Mouse (Mus musculus) cerebellum, adult 11 months (tissue): ENCODE measurements around the gene Cirbp.
A peak's percentile ranks its signal among the peaks of the same experiment; 100 is the strongest.

Experiments
- DNase-seq: peaks from one replicate; pipeline ENCODE4 v3.0.0; 2022

The Cirbp gene

GRCm38 (mm10) chr10:80165392-80166128 is at the start of gene Cirbp:
Cirbp (plus strand) TSS chr10:80165985.
- DNase-seq: no peak

DNA sequence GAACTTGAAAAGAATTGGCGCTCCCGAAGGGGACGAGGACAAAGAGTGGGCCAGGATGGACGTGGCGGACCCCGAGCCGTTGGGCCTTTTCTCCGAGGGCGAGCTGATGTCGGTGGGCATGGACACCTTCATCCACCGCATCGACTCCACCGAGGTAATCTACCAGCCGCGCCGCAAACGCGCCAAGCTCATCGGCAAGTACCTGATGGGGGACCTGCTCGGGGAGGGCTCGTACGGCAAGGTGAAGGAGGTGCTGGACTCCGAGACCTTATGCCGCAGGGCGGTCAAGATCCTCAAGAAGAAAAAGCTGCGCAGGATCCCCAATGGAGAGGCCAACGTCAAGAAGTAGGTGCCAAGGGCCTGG is 49.2 kb upstream of the Cirbp start:
- no peak for DNase-seq

DNA sequence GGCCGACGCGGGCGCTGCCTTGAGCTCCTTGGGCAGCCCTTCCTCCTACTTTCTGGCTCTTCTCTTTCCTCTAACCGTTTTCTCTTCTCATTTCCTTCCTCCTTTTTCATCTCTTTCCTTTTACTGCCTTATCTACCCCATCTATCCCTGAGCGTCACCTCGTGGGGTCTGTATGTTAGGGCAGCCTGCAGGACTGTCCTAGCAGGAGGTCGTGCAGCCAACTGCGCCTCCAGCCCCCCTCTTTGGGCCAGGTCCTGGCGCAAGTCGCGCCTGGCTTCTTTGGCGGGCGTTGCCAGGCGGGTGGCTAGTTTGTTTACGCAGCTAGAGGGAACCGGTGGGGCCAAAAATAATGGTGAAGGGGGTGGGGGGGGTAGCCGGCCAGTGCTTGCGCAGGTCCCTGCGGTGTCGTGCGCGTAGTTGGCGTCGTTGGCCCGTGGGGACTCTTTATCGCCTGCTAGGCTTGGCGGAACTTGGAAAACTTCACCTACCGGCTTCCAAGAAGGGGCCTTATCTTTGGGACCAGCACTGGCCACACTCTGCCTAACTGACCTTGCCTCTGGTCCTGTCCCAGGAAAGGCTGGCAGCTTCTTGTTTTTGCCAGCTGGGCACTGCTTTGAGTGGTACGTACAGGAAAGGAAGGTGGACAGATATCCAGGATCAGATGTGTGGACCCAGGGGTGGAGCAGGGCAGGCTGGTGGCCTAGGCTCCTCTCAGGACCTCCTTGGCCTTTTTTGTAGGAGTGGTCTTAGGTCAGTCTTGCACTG is 48.7 kb upstream of the Cirbp start:
- no peak for DNase-seq

GRCm38 (mm10) chr10:80117736-80118135 is 48.0 kb upstream of the Cirbp start:
- DNase-seq: no peak

GRCm38 (mm10) chr10:80118552-80118951 is 47.2 kb upstream of the Cirbp start:
- DNase-seq: no peak

DNA sequence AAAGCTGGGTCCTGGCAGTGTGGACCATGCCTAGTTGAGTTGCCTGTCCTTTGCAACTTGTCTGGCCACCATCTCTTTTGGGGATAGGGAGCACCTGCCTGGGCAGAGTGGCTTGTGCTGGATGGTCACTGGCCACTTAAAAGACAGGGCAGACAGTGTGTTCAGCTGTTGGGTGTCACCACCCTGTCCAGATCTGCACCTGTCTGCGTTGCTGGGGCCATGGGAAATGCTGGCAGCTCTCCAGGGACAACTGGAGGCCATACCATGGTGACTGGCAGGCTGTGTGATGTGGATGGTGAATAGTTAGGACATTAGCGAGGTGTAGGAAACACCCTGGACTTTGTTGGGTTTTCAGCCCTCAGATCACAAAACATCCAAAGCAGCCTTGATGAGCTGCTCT is 45.6 kb upstream of the Cirbp start:
- DNase-seq: no peak

DNA sequence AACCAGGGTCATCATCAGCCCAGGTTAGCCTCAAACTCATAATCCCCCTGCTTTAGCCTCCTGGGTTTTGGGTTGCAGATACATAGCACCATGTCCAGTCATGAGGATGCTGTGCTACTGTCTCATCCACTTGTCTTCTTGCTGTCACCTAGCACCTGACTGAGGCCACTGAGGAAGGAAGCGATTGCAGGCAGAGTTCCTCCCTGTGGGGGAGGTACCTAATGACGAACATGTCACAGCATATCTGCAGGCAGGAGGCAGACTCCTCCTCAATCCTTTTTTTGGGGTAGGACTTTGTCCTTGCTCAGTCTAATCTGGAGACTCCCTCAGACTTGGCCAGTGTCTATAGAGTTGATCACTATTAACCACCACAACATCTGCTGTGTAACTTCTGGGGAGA is 44.1 kb upstream of the Cirbp start:
- DNase-seq: no peak

DNA sequence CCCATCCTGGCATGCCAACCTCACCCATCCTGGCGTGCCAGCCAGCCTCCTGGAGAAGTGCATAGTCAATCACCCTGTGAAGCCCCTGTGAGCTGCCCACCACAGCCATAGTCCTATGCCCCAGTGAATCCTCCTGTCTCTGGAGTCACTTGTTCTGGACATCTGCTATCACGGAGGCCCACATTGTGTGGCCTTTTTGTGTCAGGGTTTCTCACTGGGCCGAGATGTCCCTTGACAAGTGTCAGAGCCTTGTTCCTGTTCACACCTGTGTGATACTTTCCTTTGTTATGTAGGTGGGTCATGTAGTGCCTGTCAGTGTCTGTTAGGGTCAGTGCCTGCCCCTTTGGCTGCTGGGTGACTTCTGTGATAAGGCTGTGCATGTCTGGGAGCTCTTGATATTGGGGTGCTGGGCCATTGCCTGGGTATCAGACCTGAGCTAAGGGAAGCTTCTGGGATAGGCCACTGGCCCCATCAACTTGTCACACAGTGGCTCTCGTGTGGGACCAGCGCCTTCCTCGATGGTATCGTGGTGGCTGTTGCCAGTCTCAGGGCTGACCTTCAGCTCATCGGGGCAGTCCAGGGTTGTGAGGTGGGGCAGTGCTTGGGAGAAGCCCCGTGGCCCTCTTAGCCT is 41.7 kb upstream of the Cirbp start:
- no peak for DNase-seq

GRCm38 (mm10) chr10:80127920-80128319 is 37.9 kb upstream of the Cirbp start:
- DNase-seq: no peak

DNA sequence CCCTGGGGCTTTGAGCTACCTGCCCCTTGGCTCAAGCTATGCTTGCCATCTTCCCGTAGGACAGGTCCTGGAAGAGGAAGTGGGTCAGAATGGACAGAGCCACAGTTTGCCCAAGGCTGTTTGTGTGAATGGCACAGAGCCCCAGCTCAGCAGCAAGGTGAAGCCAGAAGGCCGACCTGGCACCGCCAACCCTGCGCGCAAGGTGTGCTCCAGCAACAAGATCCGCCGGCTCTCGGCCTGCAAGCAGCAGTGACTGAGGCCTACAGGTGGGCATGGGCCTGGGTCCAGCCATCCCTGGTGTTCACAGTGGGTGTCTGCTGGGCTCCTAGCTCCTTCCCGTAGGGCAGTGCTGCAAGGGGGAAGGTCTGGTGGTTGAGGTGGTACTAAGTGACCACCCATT is 35.9 kb upstream of the Cirbp start:
- DNase-seq: peak; percentile 76

GRCm38 (mm10) chr10:80130403-80131031 is 35.3 kb upstream of the Cirbp start:
- DNase-seq: no peak

GRCm38 (mm10) chr10:80131316-80131951 is 34.4 kb upstream of the Cirbp start:
- DNase-seq: peak; percentile 31

DNA sequence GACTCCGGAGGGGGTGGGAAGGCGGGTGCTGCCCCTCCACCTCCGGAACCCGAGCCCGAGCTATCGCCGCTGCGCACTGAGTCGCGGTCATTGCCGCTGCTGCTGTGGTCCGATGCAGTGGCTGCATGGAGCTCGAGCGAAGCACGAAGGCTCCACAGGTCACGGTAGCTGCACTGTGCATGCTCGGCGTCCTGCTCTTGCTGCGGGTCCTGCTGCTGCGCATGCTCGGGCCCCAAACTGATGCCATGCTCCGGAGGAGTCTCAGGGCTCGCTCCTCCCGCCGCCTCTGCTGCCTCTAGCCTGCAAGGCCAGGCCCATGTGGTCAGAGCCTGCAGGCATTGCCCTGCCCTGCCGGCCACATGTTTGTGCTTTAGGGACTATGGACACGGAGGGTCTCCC is 33.8 kb upstream of the Cirbp start:
- no peak for DNase-seq

- DNase-seq: no peak
These were observed 32.4 kb upstream of the Cirbp start for GRCm38 (mm10) chr10:80133226-80133849.

DNA sequence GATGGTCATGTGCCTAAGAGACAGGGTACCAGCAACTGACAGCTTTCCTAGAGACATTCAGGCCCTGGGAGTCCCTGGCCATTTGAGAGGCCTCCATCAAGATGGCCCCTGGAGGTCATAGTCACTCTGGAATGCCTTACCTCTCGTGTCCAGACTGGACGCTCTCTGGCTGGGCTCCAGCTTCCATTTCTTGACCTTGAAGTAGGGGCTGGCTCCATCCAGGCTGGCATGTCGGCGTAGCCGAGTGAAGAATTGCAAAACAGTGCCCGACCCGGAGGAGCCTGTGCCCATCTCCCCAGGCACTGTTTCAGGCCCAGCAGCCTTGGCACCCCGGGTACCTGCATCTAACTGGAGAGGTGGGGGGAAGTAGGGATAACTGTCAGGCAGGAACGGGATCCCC is 31.4 kb upstream of the Cirbp start:
- DNase-seq: no peak

- no peak for DNase-seq
These were observed 30.6 kb upstream of the Cirbp start for GRCm38 (mm10) chr10:80135161-80135560.

DNA sequence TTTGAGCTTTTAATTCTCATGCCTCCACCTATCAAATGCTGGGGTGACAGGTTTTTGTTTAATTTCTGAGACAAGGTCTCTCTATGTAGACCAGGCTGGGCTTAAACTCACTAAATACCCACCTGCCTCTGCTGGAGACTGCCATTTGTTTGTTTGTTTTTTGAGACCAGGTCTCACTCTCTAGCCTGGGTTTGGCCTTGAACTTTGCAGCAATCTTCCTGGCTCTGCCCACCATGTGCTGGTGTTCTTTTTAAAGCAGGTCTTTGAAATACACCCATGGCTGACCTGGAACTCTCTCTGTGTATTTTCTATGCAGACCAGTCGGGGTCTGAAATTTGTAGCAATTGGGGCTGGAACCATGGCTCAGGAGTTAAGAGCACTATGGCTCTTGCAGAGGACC is 30.1 kb upstream of the Cirbp start:
- DNase-seq: no peak

DNA sequence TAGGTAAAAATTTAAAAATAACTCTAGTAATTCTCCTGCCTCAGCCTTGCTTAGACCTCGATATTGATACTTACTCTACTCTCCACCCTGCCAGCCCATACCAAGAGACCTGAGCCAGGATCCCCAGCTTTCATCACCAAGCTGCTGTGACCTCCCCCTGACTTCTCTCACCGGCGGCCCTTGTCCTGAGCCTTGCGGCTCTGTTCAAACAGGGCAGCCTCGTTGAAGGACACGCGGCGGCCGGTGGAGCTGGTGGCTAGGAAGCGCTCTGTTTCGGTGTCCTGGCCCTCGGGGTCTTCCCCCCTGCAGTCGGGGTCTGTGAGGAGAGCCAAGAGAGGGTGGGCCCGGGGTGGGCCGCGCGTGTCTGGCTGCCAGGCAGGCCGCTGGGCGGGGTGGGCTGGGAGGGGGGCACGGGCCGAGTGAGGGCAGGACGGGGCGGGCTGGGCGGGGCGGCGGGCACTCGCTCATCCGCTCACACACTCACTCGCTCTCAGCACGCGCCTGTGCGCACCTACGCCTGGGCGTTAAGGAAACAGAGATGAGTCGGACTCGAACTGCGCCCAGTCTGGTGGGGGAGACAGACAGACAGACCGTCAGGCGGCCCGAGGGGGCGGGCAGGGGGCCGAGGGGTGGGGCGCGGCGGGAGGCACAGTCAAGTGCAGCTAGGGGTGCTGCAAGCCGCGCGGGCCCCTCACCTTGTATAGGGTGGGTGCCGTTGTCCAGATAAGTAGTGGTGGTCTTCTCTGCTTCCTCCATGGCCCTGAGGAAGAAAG is 29.4 kb upstream of the Cirbp start:
- no peak for DNase-seq

DNA sequence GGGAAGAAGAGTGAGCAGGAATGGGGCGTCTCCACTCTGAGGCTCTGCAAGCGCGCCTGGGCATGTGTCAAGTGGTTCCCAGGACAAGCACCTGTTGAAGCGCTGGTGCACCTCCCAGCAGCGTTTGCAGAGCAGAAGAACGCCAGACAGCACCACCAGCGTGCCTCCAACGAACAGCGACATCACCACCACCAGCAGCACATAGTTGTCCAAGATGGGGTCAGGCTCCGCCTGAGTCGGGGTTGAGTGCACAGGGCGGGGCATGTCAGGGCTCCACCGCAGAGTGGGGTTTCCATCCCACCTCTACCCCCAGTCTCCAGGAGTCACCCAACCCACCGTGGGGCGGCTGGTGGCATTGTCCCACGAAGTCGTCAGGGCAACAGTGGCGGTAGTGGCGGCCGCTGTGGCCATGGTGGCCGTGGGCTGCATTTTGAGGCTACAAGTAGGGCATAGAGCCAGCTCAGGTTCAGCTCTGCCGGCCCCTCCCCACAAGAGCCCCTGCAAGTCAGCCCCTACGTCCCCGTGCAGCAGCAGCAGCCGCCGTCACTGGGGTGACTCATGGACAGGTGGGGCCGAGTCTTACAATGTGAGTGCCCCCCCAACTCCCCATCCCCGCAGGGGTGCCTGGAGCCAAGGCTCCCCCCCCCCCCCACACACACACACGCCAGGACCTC is 28.7 kb upstream of the Cirbp start:
- DNase-seq: no peak

DNA sequence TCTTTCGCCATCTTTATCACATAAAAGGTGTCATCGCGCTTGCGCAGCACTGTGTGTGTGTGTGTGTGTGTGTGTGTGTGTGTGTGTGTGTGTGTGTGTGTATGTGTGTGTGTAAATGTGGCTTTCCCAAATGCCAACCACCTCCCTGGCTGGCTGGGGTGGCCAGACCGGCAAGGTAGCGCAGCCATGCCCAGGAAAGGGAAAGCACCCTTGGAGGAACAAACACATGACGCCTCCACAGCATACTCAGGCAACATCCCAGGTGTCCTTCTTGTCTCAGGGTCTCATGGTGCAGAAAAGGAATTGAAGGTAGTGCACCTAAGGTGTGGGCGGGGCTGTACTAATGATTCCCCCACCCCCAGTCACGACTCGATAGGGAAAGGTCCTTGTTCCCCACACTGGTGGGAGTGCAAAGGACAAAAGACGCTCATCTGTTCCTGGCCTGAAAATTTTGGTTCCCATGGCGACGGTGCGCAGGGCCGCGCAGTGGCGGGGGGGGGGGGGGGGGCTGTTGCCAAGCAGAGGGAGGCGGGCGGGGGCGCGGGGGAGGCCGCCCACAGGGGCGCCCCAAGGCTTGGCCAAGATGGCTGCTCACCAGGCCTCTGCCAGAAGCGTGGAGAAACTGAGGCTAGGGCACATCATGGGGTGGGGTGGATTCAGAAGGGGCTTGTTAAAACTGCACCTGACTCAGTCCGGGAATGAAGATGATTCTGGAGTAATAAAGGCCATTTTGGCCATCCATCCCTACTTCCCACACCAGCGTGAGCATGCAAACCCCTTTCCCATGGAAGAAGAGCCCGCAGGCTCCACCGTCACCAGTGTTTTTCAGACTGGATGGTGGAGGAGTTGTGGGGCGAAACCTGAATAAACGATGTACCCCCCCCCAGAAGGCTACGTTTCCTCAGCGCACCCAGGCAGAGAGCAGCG is 27.9 kb upstream of the Cirbp start:
- no peak for DNase-seq
